Mouse (Mus musculus) kidney, embryonic 15.5 days (tissue): Measurements from ENCODE around the gene Dgkq. TPM values are rescaled to one million over a fixed set of nuclear protein-coding genes. Genes with fewer than 3 reads are reported as not detected.

Experiments used
- ATAC-seq: fragments of 200-750 bp; cut with Nextera tagmentation; replicated peaks from 2 replicates; pipeline ENCODE4 v1.8.0; 2017; ENCODE audit warnings: moderate TSS enrichment; ENCODE audit not compliant: low FRiP score
- H3K27ac ChIP-seq: fragments of 300-500 bp; sonication (generic); 2 replicates; pipeline ENCODE4 v1.5.1; 2015; ENCODE audit warnings: mild to moderate bottlenecking, inconsistent platforms
- H3K27me3 ChIP-seq: fragments of 300-500 bp; sonication (generic); 2 replicates; pipeline ENCODE4 v1.6.1; 2015; ENCODE audit warnings: inconsistent platforms
- H3K36me3 ChIP-seq: fragments of 300-500 bp; sonication (generic); 2 replicates; pipeline ENCODE4 v1.6.1; 2015; ENCODE audit warnings: inconsistent platforms
- H3K4me1 ChIP-seq: fragments of 300-500 bp; sonication (generic); 2 replicates; pipeline ENCODE4 v1.6.1; 2015; ENCODE audit warnings: inconsistent platforms
- H3K4me2 ChIP-seq: fragments of 300-500 bp; sonication (generic); 2 replicates; pipeline ENCODE4 v1.6.1; 2015; ENCODE audit warnings: moderate library complexity, mild to moderate bottlenecking, inconsistent platforms
- H3K4me3 ChIP-seq: fragments of 300-500 bp; sonication (generic); replicated peaks from 2 replicates; pipeline ENCODE4 v1.5.1; 2015; ENCODE audit warnings: mild to moderate bottlenecking, inconsistent platforms
- H3K9ac ChIP-seq: fragments of 300-500 bp; sonication (generic); 2 replicates; pipeline ENCODE4 v1.6.1; 2015; ENCODE audit warnings: mild to moderate bottlenecking, inconsistent platforms
- H3K9me3 ChIP-seq: fragments of 300-500 bp; sonication (generic); replicated peaks from 2 replicates; pipeline ENCODE4 v1.6.1; 2016; ENCODE audit warnings: inconsistent platforms
- WGBS: fragments of 180-500 bp; shearing (Covaris S2); methylation state at CpG from one replicate; pipeline ENCODE4 v1.1.7; 2015; ENCODE audit warnings: mixed read lengths; 5-methylcytosine and 5-hydroxymethylcytosine counted together
- polyA plus RNA-seq: library from polyadenylated mRNA; unstranded; fragments of >200 nt; fragmentation: Nextera tagmentation; extraction: Ambion mirVana; gene quantifications from 2 replicates; pipeline ENCODE4 v1.2.1, GENCODE M21; 2015

Gene Dgkq
- polyA plus RNA-seq, 1 experiment from 2014 or later, result 12.6 TPM

- H3K36me3 ChIP-seq, result peaks cover 10% of the 10 kb centered on the region
- peak; percentile 90 for ATAC-seq
- 2% methylated on average over 32 of the region's 32 CpGs for WGBS
- no peaks in the 10 kb centered on the region for H3K9me3 ChIP-seq
- peak overlapping the region; percentile 91 for H3K9ac ChIP-seq
- H3K27ac ChIP-seq, result peak overlapping the region; percentile 89
- H3K4me3 ChIP-seq, result peak overlapping the region; percentile 79
- H3K4me1 ChIP-seq, result peaks cover 27% of the 10 kb centered on the region
- no peaks in the 10 kb centered on the region for H3K27me3 ChIP-seq
- peak overlapping the region; percentile 79 for H3K4me2 ChIP-seq
These were observed 40.4 kb downstream of the Dgkq start for GRCm38 (mm10) chr5:108628891-108629633.

GRCm38 (mm10) chr5:108626050-108626660 lies 43.3 kb downstream of the Dgkq start:
- no peak overlapping the region for H3K4me3 ChIP-seq
- peaks cover 27% of the 10 kb centered on the region for H3K4me1 ChIP-seq
- H3K9ac ChIP-seq, result no peak overlapping the region
- no peak overlapping the region for H3K27ac ChIP-seq
- H3K27me3 ChIP-seq, result no peaks in the 10 kb centered on the region
- ATAC-seq, result no peak
- H3K9me3 ChIP-seq, result no peaks in the 10 kb centered on the region
- WGBS, result 85% methylated on average over 4 of the region's 4 CpGs
- no peak overlapping the region for H3K4me2 ChIP-seq
- H3K36me3 ChIP-seq, result peaks cover 38% of the 10 kb centered on the region

DNA sequence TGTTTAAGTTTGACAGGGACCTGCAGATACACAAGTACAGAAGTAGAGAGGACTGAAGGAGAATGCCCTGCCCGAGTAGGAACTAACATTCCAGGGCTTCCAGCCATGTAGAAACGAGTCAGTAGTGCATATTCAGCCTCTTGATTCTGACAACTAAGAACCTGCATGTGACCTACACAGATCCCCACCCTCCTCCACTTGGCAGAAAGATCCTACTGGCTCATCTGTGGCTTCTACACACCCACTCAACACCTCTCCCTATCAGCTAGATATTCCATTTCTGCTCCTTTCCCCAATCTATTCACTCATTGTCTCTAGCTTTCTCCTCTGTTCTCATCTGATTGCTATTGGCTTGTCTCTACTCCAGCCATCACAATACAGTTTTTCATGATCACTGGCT lies 47.6 kb downstream of the Dgkq start:
- Histone ChIP-seq H3K9ac (no peak overlapping the region), H3K27ac (no peak overlapping the region), H3K9me3 (no peaks in the 10 kb centered on the region), H3K4me3 (no peak overlapping the region), H3K27me3 (no peaks in the 10 kb centered on the region), H3K4me1 (no peaks in the 10 kb centered on the region), H3K4me2 (no peak overlapping the region), H3K36me3 (peaks cover 72% of the 10 kb centered on the region)
- WGBS, result 77% methylated on average over 2 of the region's 2 CpGs
- no peak for ATAC-seq

- H3K4me3 ChIP-seq, result no peak overlapping the region
- H3K36me3 ChIP-seq, result peaks cover 97% of the 10 kb centered on the region
- no peaks in the 10 kb centered on the region for H3K4me1 ChIP-seq
- no peak overlapping the region for H3K4me2 ChIP-seq
- no peak overlapping the region for H3K9ac ChIP-seq
- no peaks in the 10 kb centered on the region for H3K27me3 ChIP-seq
- WGBS, result 95% methylated on average over 1 of the region's 1 CpGs
- no peak for ATAC-seq
- H3K27ac ChIP-seq, result no peak overlapping the region
- H3K9me3 ChIP-seq, result no peaks in the 10 kb centered on the region
These were observed 59.0 kb downstream of the Dgkq start for GRCm38 (mm10) chr5:108610426-108610825.

GRCm38 (mm10) chr5:108602537-108602936 lies 66.9 kb downstream of the Dgkq start:
- Histone ChIP-seq H3K36me3 (peaks cover 98% of the 10 kb centered on the region), H3K4me2 (no peak overlapping the region), H3K9me3 (no peaks in the 10 kb centered on the region), H3K9ac (no peak overlapping the region), H3K4me3 (no peak overlapping the region), H3K27me3 (no peaks in the 10 kb centered on the region), H3K27ac (no peak overlapping the region), H3K4me1 (no peaks in the 10 kb centered on the region)
- WGBS, result 92% methylated on average over 9 of the region's 9 CpGs
- ATAC-seq, result no peak

DNA sequence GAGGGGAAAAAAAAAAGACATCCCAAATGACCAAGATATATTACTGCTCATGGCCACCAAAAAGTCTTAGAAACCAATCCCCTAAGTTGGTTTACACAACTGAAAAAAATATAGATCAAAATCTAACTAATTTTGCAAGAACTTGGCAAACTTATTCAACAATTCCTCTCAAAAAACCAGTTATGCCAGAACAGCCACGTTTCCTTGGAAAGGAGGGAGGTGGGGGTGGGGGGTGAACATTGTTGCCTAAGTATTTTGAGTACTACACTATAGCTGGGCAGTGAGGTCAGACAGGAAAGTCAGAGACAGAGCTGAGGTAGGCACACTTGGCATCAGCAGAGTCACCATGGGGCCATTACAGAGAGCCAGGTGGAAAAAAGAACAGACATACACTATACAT lies 69.5 kb downstream of the Dgkq start:
- H3K9me3 ChIP-seq, result no peaks in the 10 kb centered on the region
- WGBS, result 87% methylated on average over 1 of the region's 1 CpGs

More for the DNA sequence above, 69.5 kb downstream of the Dgkq start:
- H3K9ac ChIP-seq, result no peak overlapping the region
- H3K27me3 ChIP-seq, result no peaks in the 10 kb centered on the region
- no peak overlapping the region for H3K27ac ChIP-seq
- no peak for ATAC-seq
- no peaks in the 10 kb centered on the region for H3K4me1 ChIP-seq
- peaks cover 98% of the 10 kb centered on the region for H3K36me3 ChIP-seq
- no peak overlapping the region for H3K4me3 ChIP-seq
- H3K4me2 ChIP-seq, result no peak overlapping the region

Other genes starting within 250 kb of the Dgkq start
- 446 and 492 TPM in 2 replicates for gene Atp5k, start 235.2 kb downstream of the Dgkq start, polyA plus RNA-seq
- 0.58 and 0.70 TPM in 2 replicates for gene Mfsd7a, start 220.8 kb downstream of the Dgkq start, polyA plus RNA-seq
- 19.0 and 21.4 TPM in 2 replicates for gene Pcgf3, start 208.4 kb downstream of the Dgkq start, polyA plus RNA-seq
- 1.1 and 2.2 TPM in 2 replicates for gene Cplx1, start 119.6 kb downstream of the Dgkq start, polyA plus RNA-seq
- 53.2 and 53.3 TPM in 2 replicates for gene Gak, start 39.9 kb downstream of the Dgkq start, polyA plus RNA-seq
- gene Tmem175, start 39.9 kb downstream of the Dgkq start, polyA plus RNA-seq, result 25.5 and 28.1 TPM in 2 replicates
- gene Idua, start 9.3 kb downstream of the Dgkq start, polyA plus RNA-seq, result 10.2 and 11.1 TPM in 2 replicates
- gene Slc26a1, start 5.9 kb upstream of the Dgkq start, polyA plus RNA-seq, result 4.3 and 4.9 TPM in 2 replicates
- 26.8 and 27.4 TPM in 2 replicates for gene Fgfrl1, start 22.7 kb upstream of the Dgkq start, polyA plus RNA-seq
- gene Rnf212, start 105.3 kb upstream of the Dgkq start, polyA plus RNA-seq, result not detected in 2 replicates
- gene Tmed11, start 125.7 kb upstream of the Dgkq start, polyA plus RNA-seq, result not detected in 2 replicates
- not detected in 2 replicates for gene Vmn2r8, start 139.2 kb upstream of the Dgkq start, polyA plus RNA-seq
- not detected in 2 replicates for gene Vmn2r9, start 182.9 kb upstream of the Dgkq start, polyA plus RNA-seq